Mouse (Mus musculus): Measurements from ENCODE around the gene Tmem200b. TPM values are rescaled to one million over a fixed set of nuclear protein-coding genes. Genes with fewer than 3 reads are reported as not detected.

The Tmem200b gene
- not detected in 2 replicates for polyA plus RNA-seq (2014; fragmentation: Nextera tagmentation; extraction: Ambion mirVana)

GRCm38 (mm10) chr4:131921461-131922346, at the start of gene Tmem200b:
Gene Tmem200b (plus strand): TSS chr4:131921771.
- peak within 1 kb of the TSS; percentile 78 for H3K4me2 ChIP-seq (ENCODE audit: low read depth, low read length)
- peak within 1 kb of the TSS; percentile 41 for H3K4me3 ChIP-seq (ENCODE audit: low read depth, low read length)
- H3K27ac ChIP-seq (ENCODE audit: low read depth, low read length), result no peak within 1 kb of the TSS
- peaks cover 15% of the 10 kb centered on the region for H3K36me3 ChIP-seq (ENCODE audit: control insufficient read depth, insufficient read depth, low read length)
- H3K4me1 ChIP-seq (ENCODE audit: control insufficient read depth, insufficient read depth, low read length), result peaks cover 15% of the 10 kb centered on the region; the same call in 1 of the 2 replicates
- H3K9ac ChIP-seq (replicated peaks; ENCODE audit: low read depth, low read length), result peak within 1 kb of the TSS; percentile 51
- no peaks in the 10 kb centered on the region for H3K9me3 ChIP-seq (ENCODE audit: control insufficient read depth, low read length)
- H3K27me3 ChIP-seq (ENCODE audit: control insufficient read depth, insufficient read depth, low read length), result peaks cover 49% of the 10 kb centered on the region
- ATAC-seq (ENCODE audit: low read depth), result no peak
- WGBS, result 2% methylated on average over 94 of the region's 130 CpGs

- Histone ChIP-seq H3K27ac (ENCODE audit: low read depth, low read length) (peak overlapping the region; percentile 18; the same call in 1 of the 2 replicates), H3K4me1 (ENCODE audit: control insufficient read depth, insufficient read depth, low read length) (peaks cover 27% of the 10 kb centered on the region), H3K4me2 (ENCODE audit: low read depth, low read length) (peak overlapping the region; percentile 59), H3K9ac (replicated peaks; ENCODE audit: low read depth, low read length) (peak overlapping the region; percentile 65), H3K27me3 (ENCODE audit: control insufficient read depth, insufficient read depth, low read length) (peaks cover 4% of the 10 kb centered on the region; the same call in 1 of the 2 replicates), H3K4me3 (ENCODE audit: low read depth, low read length) (peak overlapping the region; percentile 98), H3K9me3 (ENCODE audit: control insufficient read depth, low read length) (no peaks in the 10 kb centered on the region), H3K36me3 (ENCODE audit: control insufficient read depth, insufficient read depth, low read length) (no peaks in the 10 kb centered on the region)
- WGBS, result 13% methylated on average over 11 of the region's 11 CpGs
- peak; percentile 21; the same call in 1 of the 2 replicates for ATAC-seq (ENCODE audit: low read depth)
Observed at GRCm38 (mm10) chr4:131872672-131873292, 48.8 kb upstream of the Tmem200b start.

GRCm38 (mm10) chr4:131873293-131874168, 48.0 kb upstream of the Tmem200b start, which contains the start of gene Srsf4:
Gene Srsf4 (plus strand): TSS chr4:131873617.
- peak within 1 kb of the TSS; percentile 95 for H3K4me2 ChIP-seq (ENCODE audit: low read depth, low read length)
- no peaks in the 10 kb centered on the region for H3K36me3 ChIP-seq (ENCODE audit: control insufficient read depth, insufficient read depth, low read length)
- H3K9ac ChIP-seq (replicated peaks; ENCODE audit: low read depth, low read length), result peak within 1 kb of the TSS; percentile 100
- H3K27me3 ChIP-seq (ENCODE audit: control insufficient read depth, insufficient read depth, low read length), result peaks cover 4% of the 10 kb centered on the region; the same call in 1 of the 2 replicates
- peak within 1 kb of the TSS; percentile 98 for H3K4me3 ChIP-seq (ENCODE audit: low read depth, low read length)
- ATAC-seq (ENCODE audit: low read depth), result peak; percentile 94
- H3K9me3 ChIP-seq (ENCODE audit: control insufficient read depth, low read length), result no peaks in the 10 kb centered on the region
- H3K4me1 ChIP-seq (ENCODE audit: control insufficient read depth, insufficient read depth, low read length), result peaks cover 31% of the 10 kb centered on the region
- peak within 1 kb of the TSS; percentile 99 for H3K27ac ChIP-seq (ENCODE audit: low read depth, low read length)
- under 1% methylated on average over 74 of the region's 116 CpGs for WGBS

GRCm38 (mm10) chr4:131874169-131874536, 47.4 kb upstream of the Tmem200b start:
- Histone ChIP-seq H3K9ac (replicated peaks; ENCODE audit: low read depth, low read length) (peak overlapping the region; percentile 100), H3K4me3 (ENCODE audit: low read depth, low read length) (peak overlapping the region; percentile 98), H3K4me1 (ENCODE audit: control insufficient read depth, insufficient read depth, low read length) (peaks cover 31% of the 10 kb centered on the region), H3K27ac (ENCODE audit: low read depth, low read length) (peak overlapping the region; percentile 99), H3K36me3 (ENCODE audit: control insufficient read depth, insufficient read depth, low read length) (no peaks in the 10 kb centered on the region), H3K27me3 (ENCODE audit: control insufficient read depth, insufficient read depth, low read length) (peaks cover 4% of the 10 kb centered on the region; the same call in 1 of the 2 replicates), H3K9me3 (ENCODE audit: control insufficient read depth, low read length) (no peaks in the 10 kb centered on the region), H3K4me2 (ENCODE audit: low read depth, low read length) (peak overlapping the region; percentile 95)
- ATAC-seq (ENCODE audit: low read depth), result no peak
- WGBS, result 0% methylated on average over 19 of the region's 20 CpGs

- Histone ChIP-seq H3K9ac (replicated peaks; ENCODE audit: low read depth, low read length) (peak overlapping the region; percentile 100), H3K4me3 (ENCODE audit: low read depth, low read length) (peak overlapping the region; percentile 98), H3K36me3 (ENCODE audit: control insufficient read depth, insufficient read depth, low read length) (no peaks in the 10 kb centered on the region), H3K9me3 (ENCODE audit: control insufficient read depth, low read length) (no peaks in the 10 kb centered on the region), H3K4me2 (ENCODE audit: low read depth, low read length) (peak overlapping the region; percentile 95), H3K27ac (ENCODE audit: low read depth, low read length) (peak overlapping the region; percentile 99), H3K4me1 (ENCODE audit: control insufficient read depth, insufficient read depth, low read length) (peaks cover 31% of the 10 kb centered on the region), H3K27me3 (ENCODE audit: control insufficient read depth, insufficient read depth, low read length) (peaks cover 4% of the 10 kb centered on the region; the same call in 1 of the 2 replicates)
- 3% methylated on average over 11 of the region's 11 CpGs for WGBS
- ATAC-seq (ENCODE audit: low read depth), result no peak
Observed at GRCm38 (mm10) chr4:131874567-131874966, 47.0 kb upstream of the Tmem200b start.

GRCm38 (mm10) chr4:131875242-131875641, 46.3 kb upstream of the Tmem200b start:
- Histone ChIP-seq H3K9ac (replicated peaks; ENCODE audit: low read depth, low read length) (0 out of 2 replicates have a peak overlapping the region, but pooled peaks have one; percentile 26), H3K27ac (ENCODE audit: low read depth, low read length) (no peak overlapping the region), H3K4me2 (ENCODE audit: low read depth, low read length) (peak overlapping the region; percentile 95), H3K27me3 (ENCODE audit: control insufficient read depth, insufficient read depth, low read length) (peaks cover 4% of the 10 kb centered on the region; the same call in 1 of the 2 replicates), H3K4me1 (ENCODE audit: control insufficient read depth, insufficient read depth, low read length) (peaks cover 31% of the 10 kb centered on the region), H3K9me3 (ENCODE audit: control insufficient read depth, low read length) (no peaks in the 10 kb centered on the region), H3K4me3 (ENCODE audit: low read depth, low read length) (peak overlapping the region; percentile 98), H3K36me3 (ENCODE audit: control insufficient read depth, insufficient read depth, low read length) (no peaks in the 10 kb centered on the region)
- WGBS, result 44% methylated on average over 3 of the region's 3 CpGs
- no peak for ATAC-seq (ENCODE audit: low read depth)

GRCm38 (mm10) chr4:131876836-131877235, 44.7 kb upstream of the Tmem200b start:
- Histone ChIP-seq H3K36me3 (ENCODE audit: control insufficient read depth, insufficient read depth, low read length) (no peaks in the 10 kb centered on the region), H3K27ac (ENCODE audit: low read depth, low read length) (no peak overlapping the region), H3K9me3 (ENCODE audit: control insufficient read depth, low read length) (no peaks in the 10 kb centered on the region), H3K4me3 (ENCODE audit: low read depth, low read length) (no peak overlapping the region), H3K4me2 (ENCODE audit: low read depth, low read length) (peak overlapping the region; percentile 12; the same call in 1 of the 2 replicates), H3K4me1 (ENCODE audit: control insufficient read depth, insufficient read depth, low read length) (peaks cover 37% of the 10 kb centered on the region), H3K9ac (replicated peaks; ENCODE audit: low read depth, low read length) (no peak overlapping the region), H3K27me3 (ENCODE audit: control insufficient read depth, insufficient read depth, low read length) (peaks cover 4% of the 10 kb centered on the region; the same call in 1 of the 2 replicates)
- 50% methylated on average over 2 of the region's 2 CpGs for WGBS
- no peak for ATAC-seq (ENCODE audit: low read depth)

GRCm38 (mm10) chr4:131879692-131880091, 41.9 kb upstream of the Tmem200b start:
- no peak overlapping the region for H3K4me2 ChIP-seq (ENCODE audit: low read depth, low read length)
- WGBS, result 88% methylated on average over 1 of the region's 1 CpGs
- no peak overlapping the region for H3K4me3 ChIP-seq (ENCODE audit: low read depth, low read length)
- no peak for ATAC-seq (ENCODE audit: low read depth)
- H3K36me3 ChIP-seq (ENCODE audit: control insufficient read depth, insufficient read depth, low read length), result no peaks in the 10 kb centered on the region
- H3K9ac ChIP-seq (replicated peaks; ENCODE audit: low read depth, low read length), result no peak overlapping the region
- no peak overlapping the region for H3K27ac ChIP-seq (ENCODE audit: low read depth, low read length)
- H3K4me1 ChIP-seq (ENCODE audit: control insufficient read depth, insufficient read depth, low read length), result peaks cover 33% of the 10 kb centered on the region
- no peaks in the 10 kb centered on the region for H3K27me3 ChIP-seq (ENCODE audit: control insufficient read depth, insufficient read depth, low read length)
- H3K9me3 ChIP-seq (ENCODE audit: control insufficient read depth, low read length), result no peaks in the 10 kb centered on the region

All from neural tube, embryonic 14.5 days (tissue).